Mouse (Mus musculus) erythroid progenitor cell, adult 5-6 weeks (primary cell): ENCODE data around the gene Nbl1. TPM values are rescaled to one million over a fixed set of nuclear protein-coding genes. Genes with fewer than 3 reads are reported as not detected.

Experiments used
- ATAC-seq: replicated peaks from 2 replicates; pipeline ENCODE4 v1.8.0; 2016; ENCODE audit warnings: moderate number of reproducible peaks, mild to moderate bottlenecking, moderate TSS enrichment, inconsistent platforms; ENCODE audit not compliant: poor library complexity, low FRiP score, severe bottlenecking
- total RNA-seq, 2 experiments: library from RNA; stranded (forward) in 1 of 2; stranded (reverse) in 1 of 2; fragments of 150-400 nt in 1 of 2; fragments of 186-747, 209-891 nt in 1 of 2; gene quantifications; 2 replicates each; pipeline versions ENCODE4 v1.2.3 to v1.2.4; 2015 to 2017; ENCODE audit warnings: low replicate concordance in 2 of 2

Gene Nbl1
- total RNA-seq, 2 experiments from 2014 or later, result not detected

- no peak for ATAC-seq
Observed at GRCm38 (mm10) chr4:139075915-139076314, 16.9 kb downstream of the Nbl1 start.

- no peak for ATAC-seq
Observed at GRCm38 (mm10) chr4:139075041-139075711, 17.6 kb downstream of the Nbl1 start, which contains the start of gene Htr6. Gene Htr6, minus strand, starts transcription at chr4:139075570.

- no peak for ATAC-seq
Observed at GRCm38 (mm10) chr4:139074060-139074459, 18.7 kb downstream of the Nbl1 start.

- no peak for ATAC-seq
Observed at GRCm38 (mm10) chr4:139068287-139068686, 24.5 kb downstream of the Nbl1 start.

GRCm38 (mm10) chr4:139064831-139065230 is 28.0 kb downstream of the Nbl1 start:
- no peak for ATAC-seq

GRCm38 (mm10) chr4:139059569-139059968 is 33.2 kb downstream of the Nbl1 start:
- ATAC-seq, result no peak

GRCm38 (mm10) chr4:139058029-139058428 is 34.8 kb downstream of the Nbl1 start:
- ATAC-seq, result no peak

GRCm38 (mm10) chr4:139057291-139057690 is 35.5 kb downstream of the Nbl1 start:
- ATAC-seq, result no peak

GRCm38 (mm10) chr4:139055744-139056143 is 37.0 kb downstream of the Nbl1 start:
- ATAC-seq, result no peak

GRCm38 (mm10) chr4:139055336-139055735 is 37.5 kb downstream of the Nbl1 start:
- ATAC-seq, result no peak

GRCm38 (mm10) chr4:139054300-139054923 is 38.4 kb downstream of the Nbl1 start:
- no peak for ATAC-seq

GRCm38 (mm10) chr4:139053391-139053790 is 39.4 kb downstream of the Nbl1 start:
- ATAC-seq, result no peak

- ATAC-seq, result no peak
Observed at GRCm38 (mm10) chr4:139052796-139053195, 40.0 kb downstream of the Nbl1 start.

GRCm38 (mm10) chr4:139048518-139048917 is 44.3 kb downstream of the Nbl1 start:
- no peak for ATAC-seq

- no peak for ATAC-seq
Observed at GRCm38 (mm10) chr4:139046354-139046753, 46.4 kb downstream of the Nbl1 start.

- no peak for ATAC-seq
Observed at GRCm38 (mm10) chr4:139044566-139044965, 48.2 kb downstream of the Nbl1 start.

GRCm38 (mm10) chr4:139043600-139043999 is 49.2 kb downstream of the Nbl1 start:
- ATAC-seq, result no peak

GRCm38 (mm10) chr4:139042611-139043010 is 50.2 kb downstream of the Nbl1 start:
- ATAC-seq, result no peak

GRCm38 (mm10) chr4:139040084-139040839 is 52.5 kb downstream of the Nbl1 start:
- ATAC-seq, result no peak

- ATAC-seq, result no peak
Observed at GRCm38 (mm10) chr4:139037795-139038607, 54.8 kb downstream of the Nbl1 start.
